Mouse (Mus musculus) neural tube, embryonic 11.5 days (tissue): ENCODE data around the gene Pcp4. TPM values are rescaled to one million over a fixed set of nuclear protein-coding genes. Genes with fewer than 3 reads are reported as not detected.

Experiments used
- ATAC-seq: fragments of 200-750 bp; cut with Nextera tagmentation; 2 replicates; pipeline ENCODE4 v1.8.0; 2017; ENCODE audit warnings: moderate number of reproducible peaks, mild to moderate bottlenecking, moderate TSS enrichment, moderate library complexity; ENCODE audit not compliant: insufficient read depth, low FRiP score, low TSS enrichment
- DNase-seq: peaks from one replicate; pipeline ENCODE4 v3.0.0-alpha.2; 2015; ENCODE audit warnings: low spot score
- H3K27ac ChIP-seq: fragments of 300-500 bp; sonication (generic); 2 replicates; pipeline ENCODE4 v1.5.1; 2014; ENCODE audit warnings: low read depth, mild to moderate bottlenecking, low read length
- H3K27me3 ChIP-seq: fragments of 300-500 bp; sonication (generic); 2 replicates; pipeline ENCODE4 v1.6.1; 2014; ENCODE audit warnings: mild to moderate bottlenecking, low read length, mixed read lengths; ENCODE audit not compliant: control insufficient read depth, insufficient read depth
- H3K36me3 ChIP-seq: fragments of 300-500 bp; sonication (generic); 2 replicates; pipeline ENCODE4 v1.6.1; 2014; ENCODE audit warnings: mild to moderate bottlenecking, low read length, moderate library complexity, mixed read lengths; ENCODE audit not compliant: control insufficient read depth, insufficient read depth
- H3K4me1 ChIP-seq: fragments of 300-500 bp; sonication (generic); 2 replicates; pipeline ENCODE4 v1.6.1; 2014; ENCODE audit warnings: low read length, mixed read lengths; ENCODE audit not compliant: control insufficient read depth, insufficient read depth
- H3K4me2 ChIP-seq: fragments of 300-500 bp; sonication (generic); 2 replicates; pipeline ENCODE4 v1.6.1; 2014; ENCODE audit warnings: low read depth, mild to moderate bottlenecking, moderate library complexity
- H3K4me3 ChIP-seq: fragments of 300-500 bp; sonication (generic); 2 replicates; pipeline ENCODE4 v1.5.1; 2014; ENCODE audit warnings: low read depth, low read length
- H3K9ac ChIP-seq: fragments of 300-500 bp; sonication (generic); 2 replicates; pipeline ENCODE4 v1.6.1; 2014; ENCODE audit warnings: mild to moderate bottlenecking, low read length
- H3K9me3 ChIP-seq: fragments of 300-500 bp; sonication (generic); 2 replicates; pipeline ENCODE4 v1.6.1; 2016; ENCODE audit warnings: low read length; ENCODE audit not compliant: control insufficient read depth
- WGBS: fragments of 180-500 bp; shearing (Covaris S2); extraction: QIAGEN DNeasy Blood & Tissue Kit; methylation state at CpG from one replicate; pipeline ENCODE4 v1.1.7; 2014; 5-methylcytosine and 5-hydroxymethylcytosine counted together
- polyA plus RNA-seq: library from polyadenylated mRNA; unstranded; fragments of >200 nt; fragmentation: Nextera tagmentation; extraction: Ambion mirVana; gene quantifications from 2 replicates; pipeline ENCODE4 v1.2.1, GENCODE M21; 2014

Gene Pcp4
- polyA plus RNA-seq, 1 experiment from 2014 or later = 24.7 TPM

GRCm38 (mm10) chr16:96533710-96534109 is 66.3 kb downstream of the Pcp4 start:
- Histone ChIP-seq H3K4me1 (no peaks in the 10 kb centered on the region), H3K4me3 (no peak overlapping the region), H3K27ac (no peak overlapping the region), H3K4me2 (no peak overlapping the region), H3K27me3 (no peaks in the 10 kb centered on the region), H3K9ac (no peak overlapping the region), H3K36me3 (no peaks in the 10 kb centered on the region), H3K9me3 (no peaks in the 10 kb centered on the region)
- ATAC-seq (no peak), DNase-seq (no peak)
- WGBS = 87% methylated on average over 8 of the region's 8 CpGs

- no peaks in the 10 kb centered on the region for H3K4me1 ChIP-seq
- H3K4me2 ChIP-seq = no peak overlapping the region
- no peak for DNase-seq
- H3K27ac ChIP-seq = no peak overlapping the region
- WGBS = 87% methylated on average over 4 of the region's 4 CpGs
- H3K4me3 ChIP-seq = no peak overlapping the region
- no peak for ATAC-seq
- no peak overlapping the region for H3K9ac ChIP-seq
- H3K27me3 ChIP-seq = no peaks in the 10 kb centered on the region
- H3K9me3 ChIP-seq = no peaks in the 10 kb centered on the region
- no peaks in the 10 kb centered on the region for H3K36me3 ChIP-seq
Observed at GRCm38 (mm10) chr16:96535271-96535670, 67.9 kb downstream of the Pcp4 start.

- Histone ChIP-seq H3K9me3 (no peaks in the 10 kb centered on the region), H3K36me3 (no peaks in the 10 kb centered on the region), H3K27ac (no peak overlapping the region), H3K4me2 (no peak overlapping the region), H3K4me1 (no peaks in the 10 kb centered on the region), H3K9ac (no peak overlapping the region), H3K4me3 (no peak overlapping the region), H3K27me3 (no peaks in the 10 kb centered on the region)
- ATAC-seq = no peak
- no peak for DNase-seq
Observed at GRCm38 (mm10) chr16:96536426-96536825, 69.0 kb downstream of the Pcp4 start.

GRCm38 (mm10) chr16:96539091-96539490 is 71.7 kb downstream of the Pcp4 start:
- 68% methylated on average over 4 of the region's 4 CpGs for WGBS
- Histone ChIP-seq H3K9ac (no peak overlapping the region), H3K9me3 (no peaks in the 10 kb centered on the region), H3K4me1 (no peaks in the 10 kb centered on the region), H3K4me3 (no peak overlapping the region), H3K36me3 (no peaks in the 10 kb centered on the region), H3K4me2 (no peak overlapping the region), H3K27ac (no peak overlapping the region), H3K27me3 (no peaks in the 10 kb centered on the region)
- DNase-seq = no peak
- no peak for ATAC-seq

DNA sequence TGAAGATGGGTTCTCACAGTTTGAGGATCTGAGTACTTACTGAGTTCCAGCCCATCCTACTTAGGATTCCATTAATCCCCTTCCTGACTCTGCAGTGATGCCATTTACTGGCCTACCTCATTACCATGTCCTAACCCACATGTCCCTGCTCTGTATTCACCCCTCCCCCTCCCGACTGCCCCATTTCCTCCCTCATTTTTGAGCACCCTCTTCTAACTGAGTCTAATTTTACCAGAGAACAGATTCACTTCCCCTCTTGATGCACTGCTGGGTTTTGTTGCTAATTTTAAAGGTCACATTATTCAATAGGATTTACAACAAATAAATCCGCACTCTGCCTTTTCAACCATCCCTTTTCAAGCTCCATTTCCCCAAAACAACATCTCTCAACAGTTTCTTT is 73.7 kb downstream of the Pcp4 start:
- DNase-seq = no peak

DNA sequence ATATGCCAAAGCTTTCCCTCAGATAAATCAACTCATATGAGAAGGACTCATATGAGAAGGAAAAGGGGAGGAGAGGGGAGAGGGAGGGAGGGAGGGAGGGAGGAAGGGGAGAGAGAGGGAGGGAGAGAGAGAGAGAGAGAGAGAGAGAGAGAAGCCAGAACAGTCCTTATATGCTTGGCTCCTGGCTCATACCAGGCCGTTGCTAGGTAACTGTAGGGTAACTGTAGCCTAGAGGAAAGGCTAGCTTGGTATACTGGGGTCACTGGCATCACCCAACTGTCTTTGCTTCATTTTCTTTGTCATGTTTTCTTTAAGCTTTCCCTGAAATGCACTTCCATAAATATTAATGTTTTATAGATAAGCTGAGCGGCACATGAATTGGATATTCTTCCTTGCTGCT is 85.3 kb downstream of the Pcp4 start:
- no peak overlapping the region for H3K27ac ChIP-seq
- no peak overlapping the region for H3K9ac ChIP-seq
- no peaks in the 10 kb centered on the region for H3K4me1 ChIP-seq
- WGBS = 86% methylated on average over 2 of the region's 2 CpGs
- H3K27me3 ChIP-seq = no peaks in the 10 kb centered on the region
- DNase-seq = no peak
- no peaks in the 10 kb centered on the region for H3K9me3 ChIP-seq
- H3K4me2 ChIP-seq = no peak overlapping the region
- no peaks in the 10 kb centered on the region for H3K36me3 ChIP-seq
- no peak for ATAC-seq
- no peak overlapping the region for H3K4me3 ChIP-seq

More for the DNA sequence above, 73.7 kb downstream of the Pcp4 start:
- H3K36me3 ChIP-seq = no peaks in the 10 kb centered on the region
- H3K4me3 ChIP-seq = no peak overlapping the region
- no peak overlapping the region for H3K4me2 ChIP-seq
- H3K9ac ChIP-seq = no peak overlapping the region
- no peaks in the 10 kb centered on the region for H3K9me3 ChIP-seq
- no peak overlapping the region for H3K27ac ChIP-seq
- WGBS = 72% methylated on average over 2 of the region's 2 CpGs
- H3K4me1 ChIP-seq = no peaks in the 10 kb centered on the region
- H3K27me3 ChIP-seq = no peaks in the 10 kb centered on the region
- ATAC-seq = no peak

- WGBS = 82% methylated on average over 4 of the region's 4 CpGs
- ATAC-seq = no peak
- Histone ChIP-seq H3K9ac (no peak overlapping the region), H3K27me3 (no peaks in the 10 kb centered on the region), H3K4me2 (no peak overlapping the region), H3K4me3 (no peak overlapping the region), H3K9me3 (no peaks in the 10 kb centered on the region), H3K4me1 (no peaks in the 10 kb centered on the region), H3K36me3 (no peaks in the 10 kb centered on the region), H3K27ac (no peak overlapping the region)
- DNase-seq = no peak
Observed at GRCm38 (mm10) chr16:96555412-96555811, 88.0 kb downstream of the Pcp4 start.

GRCm38 (mm10) chr16:96556621-96557020 is 89.2 kb downstream of the Pcp4 start:
- Histone ChIP-seq H3K27ac (no peak overlapping the region), H3K9me3 (no peaks in the 10 kb centered on the region), H3K4me1 (no peaks in the 10 kb centered on the region), H3K4me3 (no peak overlapping the region), H3K4me2 (no peak overlapping the region), H3K9ac (no peak overlapping the region), H3K27me3 (no peaks in the 10 kb centered on the region), H3K36me3 (no peaks in the 10 kb centered on the region)
- WGBS = 69% methylated on average over 3 of the region's 3 CpGs
- no peak for ATAC-seq
- no peak for DNase-seq

DNA sequence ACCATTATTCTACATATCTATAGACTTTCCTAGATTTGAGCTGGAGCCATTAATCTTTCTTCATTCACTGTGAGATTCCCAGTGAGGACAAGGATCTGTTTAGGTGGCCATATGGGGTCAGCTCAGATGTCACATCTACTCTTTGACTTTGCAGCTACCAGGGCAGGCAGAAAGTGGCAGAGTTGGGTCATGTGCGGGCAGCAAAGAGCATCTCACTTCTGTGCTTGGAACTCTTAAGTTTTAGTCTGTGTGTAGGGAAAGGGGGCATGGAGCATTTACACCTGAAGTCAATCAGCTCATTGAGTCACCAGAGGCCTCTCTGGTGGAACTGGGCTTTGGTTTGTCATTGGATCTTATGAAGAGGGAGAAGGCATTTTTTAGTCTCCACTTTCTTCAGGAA is 90.9 kb downstream of the Pcp4 start:
- no peak for DNase-seq
- H3K4me3 ChIP-seq = no peak overlapping the region
- no peaks in the 10 kb centered on the region for H3K27me3 ChIP-seq
- H3K4me2 ChIP-seq = no peak overlapping the region
- no peak overlapping the region for H3K27ac ChIP-seq
- no peaks in the 10 kb centered on the region for H3K4me1 ChIP-seq
- no peak for ATAC-seq
- no peak overlapping the region for H3K9ac ChIP-seq
- no peaks in the 10 kb centered on the region for H3K9me3 ChIP-seq
- H3K36me3 ChIP-seq = no peaks in the 10 kb centered on the region
- 81% methylated on average over 1 of the region's 1 CpGs for WGBS
